Mouse (Mus musculus) cerebellum, adult 2 months (tissue): ENCODE results near the gene Pabpn1l. TPM values are rescaled to one million over a fixed set of nuclear protein-coding genes. Genes with fewer than 3 reads are reported as not detected.

Source experiments
- DNase-seq, 2 experiments: peaks; one replicate each; pipeline ENCODE4 v3.0.0; 2021
- H3K27ac ChIP-seq: fragments of 200-500 bp; 2 replicates; pipeline ENCODE4 v1.5.1; 2012; ENCODE audit warnings: low read length, control low read depth, inconsistent platforms; ENCODE audit not compliant: insufficient read depth
- H3K27me3 ChIP-seq: fragments of 200-500 bp; 2 replicates; pipeline ENCODE4 v1.6.1; 2012; ENCODE audit warnings: inconsistent platforms, mild to moderate bottlenecking, low read length, moderate library complexity; ENCODE audit not compliant: control insufficient read depth, insufficient read depth
- H3K4me1 ChIP-seq: fragments of 200-500 bp; 2 replicates; pipeline ENCODE4 v1.6.1; 2011; ENCODE audit warnings: low read length; ENCODE audit not compliant: control insufficient read depth, insufficient read depth
- H3K4me3 ChIP-seq: fragments of 200-500 bp; replicated peaks from 2 replicates; pipeline ENCODE3; 2011; ENCODE audit warnings: mild to moderate bottlenecking, low read depth, low read length, control low read depth; ENCODE audit not compliant: insufficient read depth
- CTCF ChIP-seq: fragments of 200-500 bp; IDR thresholded peaks from 2 replicates; pipeline ENCODE4 v1.5.1; 2011; ENCODE audit warnings: low read depth, mild to moderate bottlenecking, control low read depth, low read length, moderate library complexity, borderline replicate concordance; ENCODE audit not compliant: insufficient read depth
- POLR2A ChIP-seq: fragments of 200-500 bp; IDR thresholded peaks from 2 replicates; pipeline ENCODE4 v1.6.1; 2011; ENCODE audit warnings: low read length, control low read depth, borderline replicate concordance; ENCODE audit not compliant: insufficient read depth
- WGBS: fragments of 180-500 bp; shearing (Covaris S2); methylation state at CpG from one replicate; pipeline ENCODE4 v1.1.7; 2018; 5-methylcytosine and 5-hydroxymethylcytosine counted together
- polyA plus RNA-seq: library from polyadenylated mRNA; depleted of rRNA; stranded (reverse); fragments of >200 nt; gene quantifications from 2 replicates; pipeline ENCODE4 v1.2.3, GENCODE M21; 2012

The Pabpn1l gene
- polyA plus RNA-seq, 1 experiment: not detected

- H3K4me1 ChIP-seq: peaks cover 88% of the 10 kb centered on the region
- peak overlapping the region; percentile 71 for H3K27ac ChIP-seq
- 2% methylated on average over 14 of the region's 14 CpGs for WGBS
These were observed 43.3 kb upstream of the Pabpn1l start for GRCm38 (mm10) chr8:122665667-122666316.

GRCm38 (mm10) chr8:122665221-122665620 is 42.7 kb upstream of the Pabpn1l start:
- peaks cover 85% of the 10 kb centered on the region for H3K4me1 ChIP-seq
- TF ChIP-seq CTCF: peak; percentile 15; the same call in 1 of the 2 replicates
- TF ChIP-seq POLR2A: no peak
- peak overlapping the region; percentile 35 for H3K27ac ChIP-seq
- DNase-seq: peak; percentile 76 to 82
- H3K4me3 ChIP-seq: no peak overlapping the region
- H3K27me3 ChIP-seq: no peaks in the 10 kb centered on the region
- 7% methylated on average over 8 of the region's 8 CpGs for WGBS

More at GRCm38 (mm10) chr8:122665667-122666316, 43.3 kb upstream of the Pabpn1l start:
- peak; percentile 71 for DNase-seq
- Histone ChIP-seq H3K4me3 (no peak overlapping the region), H3K27me3 (no peaks in the 10 kb centered on the region)
- no peak for TF ChIP-seq CTCF
- no peak for TF ChIP-seq POLR2A

GRCm38 (mm10) chr8:122663670-122664069 is 41.1 kb upstream of the Pabpn1l start:
- 61% methylated on average over 5 of the region's 5 CpGs for WGBS
- TF ChIP-seq CTCF (no peak), POLR2A (no peak)
- H3K27ac ChIP-seq: no peak overlapping the region
- no peaks in the 10 kb centered on the region for H3K27me3 ChIP-seq
- no peak for DNase-seq
- no peak overlapping the region for H3K4me3 ChIP-seq
- peaks cover 89% of the 10 kb centered on the region for H3K4me1 ChIP-seq

- DNase-seq: no peak
- Histone ChIP-seq H3K4me1 (peaks cover 84% of the 10 kb centered on the region), H3K27ac (0 out of 2 replicates have a peak overlapping the region, but pooled peaks have one; percentile 8), H3K4me3 (no peak overlapping the region), H3K27me3 (no peaks in the 10 kb centered on the region)
- no peak for TF ChIP-seq CTCF
- TF ChIP-seq POLR2A: no peak
- whole genome bisulfite sequencing: 8% methylated on average over 3 of the region's 3 CpGs
These were observed 40.6 kb upstream of the Pabpn1l start for GRCm38 (mm10) chr8:122663106-122663505.

- TF ChIP-seq CTCF: no peak
- 65% methylated on average over 2 of the region's 2 CpGs for WGBS
- Histone ChIP-seq H3K27me3 (no peaks in the 10 kb centered on the region), H3K27ac (no peak overlapping the region), H3K4me1 (peaks cover 81% of the 10 kb centered on the region), H3K4me3 (no peak overlapping the region)
- no peak for DNase-seq
These were observed 39.4 kb upstream of the Pabpn1l start for GRCm38 (mm10) chr8:122661894-122662293.

GRCm38 (mm10) chr8:122661138-122661537 is 38.6 kb upstream of the Pabpn1l start:
- Histone ChIP-seq H3K4me1 (peaks cover 78% of the 10 kb centered on the region), H3K27me3 (no peaks in the 10 kb centered on the region), H3K4me3 (no peak overlapping the region), H3K27ac (peak overlapping the region; percentile 21; the same call in 1 of the 2 replicates)
- TF ChIP-seq POLR2A: no peak
- TF ChIP-seq CTCF: no peak
- peak in 1 of 2 experiments; percentile 62 for DNase-seq
- WGBS: 14% methylated on average over 7 of the region's 7 CpGs

- Histone ChIP-seq H3K27me3 (no peaks in the 10 kb centered on the region), H3K4me1 (peaks cover 79% of the 10 kb centered on the region), H3K27ac (no peak overlapping the region), H3K4me3 (no peak overlapping the region)
- DNase-seq: no peak
- TF ChIP-seq POLR2A (no peak), CTCF (peak; percentile 57)
- WGBS: 71% methylated on average over 2 of the region's 2 CpGs
These were observed 37.5 kb upstream of the Pabpn1l start for GRCm38 (mm10) chr8:122660022-122660421.

GRCm38 (mm10) chr8:122658807-122659160 is 36.2 kb upstream of the Pabpn1l start:
- H3K4me1 ChIP-seq: peaks cover 79% of the 10 kb centered on the region

More at GRCm38 (mm10) chr8:122658807-122659160, 36.2 kb upstream of the Pabpn1l start:
- TF ChIP-seq POLR2A (no peak), CTCF (no peak)
- 60% methylated on average over 9 of the region's 9 CpGs for WGBS
- no peak overlapping the region for H3K27ac ChIP-seq
- H3K27me3 ChIP-seq: no peaks in the 10 kb centered on the region
- no peak overlapping the region for H3K4me3 ChIP-seq
- no peak for DNase-seq
